Mouse (Mus musculus) stomach, embryonic 15.5 days (tissue): ENCODE results near the gene Tcaf1. TPM values are rescaled to one million over a fixed set of nuclear protein-coding genes. Genes with fewer than 3 reads are reported as not detected.

Source experiments
- ATAC-seq: fragments of 200-750 bp; cut with Nextera tagmentation; 2 replicates; pipeline ENCODE4 v1.8.0; 2017; ENCODE audit warnings: low read depth, moderate number of reproducible peaks, moderate TSS enrichment; ENCODE audit not compliant: insufficient read depth, low FRiP score
- H3K27ac ChIP-seq: fragments of 300-500 bp; sonication (generic); 2 replicates; pipeline ENCODE4 v1.5.1; 2015; ENCODE audit warnings: mild to moderate bottlenecking, inconsistent platforms
- H3K27me3 ChIP-seq: fragments of 300-500 bp; sonication (generic); replicated peaks from 2 replicates; pipeline ENCODE4 v1.6.1; 2015; ENCODE audit warnings: inconsistent platforms
- H3K36me3 ChIP-seq: fragments of 300-500 bp; sonication (generic); 2 replicates; pipeline ENCODE4 v1.6.1; 2015; ENCODE audit warnings: inconsistent platforms
- H3K4me1 ChIP-seq: fragments of 300-500 bp; sonication (generic); 2 replicates; pipeline ENCODE4 v1.6.1; 2015; ENCODE audit warnings: inconsistent platforms
- H3K4me2 ChIP-seq: fragments of 300-500 bp; sonication (generic); 2 replicates; pipeline ENCODE4 v1.6.1; 2015; ENCODE audit warnings: mild to moderate bottlenecking, inconsistent platforms
- H3K4me3 ChIP-seq: fragments of 300-500 bp; sonication (generic); replicated peaks from 2 replicates; pipeline ENCODE4 v1.5.1; 2015; ENCODE audit warnings: inconsistent platforms
- H3K9ac ChIP-seq: fragments of 300-500 bp; sonication (generic); 2 replicates; pipeline ENCODE4 v1.6.1; 2015; ENCODE audit warnings: inconsistent platforms
- H3K9me3 ChIP-seq: fragments of 300-500 bp; sonication (generic); 2 replicates; pipeline ENCODE4 v1.6.1; 2016; ENCODE audit warnings: inconsistent platforms
- WGBS: fragments of 180-500 bp; shearing (Covaris S2); methylation state at CpG from one replicate; pipeline ENCODE4 v1.1.7; 2015; 5-methylcytosine and 5-hydroxymethylcytosine counted together
- polyA plus RNA-seq: library from polyadenylated mRNA; unstranded; fragments of >200 nt; fragmentation: Nextera tagmentation; extraction: Ambion mirVana; gene quantifications from 2 replicates; pipeline ENCODE4 v1.2.1, GENCODE M21; 2015

Gene Tcaf1
- polyA plus RNA-seq, 1 experiment from 2014 or later = 68.9 TPM

- Histone ChIP-seq H3K4me1 (no peaks in the 10 kb centered on the region), H3K4me2 (no peak overlapping the region), H3K4me3 (no peak overlapping the region), H3K27me3 (no peaks in the 10 kb centered on the region), H3K27ac (no peak overlapping the region), H3K9me3 (no peaks in the 10 kb centered on the region), H3K36me3 (peaks cover 34% of the 10 kb centered on the region), H3K9ac (no peak overlapping the region)
- ATAC-seq = no peak
- 92% methylated on average over 3 of the region's 3 CpGs for WGBS
Measured at GRCm38 (mm10) chr6:42676011-42676410, 33.9 kb downstream of the Tcaf1 start.

DNA sequence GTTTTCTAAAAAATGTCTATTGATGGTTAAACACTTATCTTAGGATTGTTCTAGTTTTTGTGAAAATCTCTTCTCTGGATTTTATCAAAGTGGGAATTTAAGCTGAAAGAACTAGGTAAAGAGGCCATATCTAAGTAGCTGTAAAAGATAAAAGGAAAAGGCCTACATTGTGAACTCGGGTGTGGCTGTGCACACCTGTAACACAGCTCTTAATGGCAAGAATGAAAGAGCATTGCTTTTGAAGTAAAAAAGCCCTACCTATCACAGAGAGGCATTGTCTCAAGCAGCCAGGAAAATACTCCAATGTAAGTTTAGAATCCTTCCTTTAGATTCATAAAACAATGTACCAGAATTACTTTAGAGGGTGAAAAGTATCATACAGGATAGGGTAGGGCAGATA, 38.1 kb downstream of the Tcaf1 start:
- no peaks in the 10 kb centered on the region for H3K9me3 ChIP-seq
- no peaks in the 10 kb centered on the region for H3K4me1 ChIP-seq
- no peak; the same call in 1 of the 2 replicates for ATAC-seq
- 68% methylated on average over 1 of the region's 1 CpGs for WGBS
- H3K36me3 ChIP-seq = peaks cover 38% of the 10 kb centered on the region
- no peak overlapping the region for H3K27ac ChIP-seq
- H3K27me3 ChIP-seq = no peaks in the 10 kb centered on the region
- H3K9ac ChIP-seq = no peak overlapping the region
- no peak overlapping the region for H3K4me2 ChIP-seq
- no peak overlapping the region for H3K4me3 ChIP-seq

GRCm38 (mm10) chr6:42667722-42668121, 42.2 kb downstream of the Tcaf1 start:
- ATAC-seq = no peak
- H3K4me2 ChIP-seq = no peak overlapping the region
- H3K4me3 ChIP-seq = no peak overlapping the region
- H3K9ac ChIP-seq = no peak overlapping the region
- 82% methylated on average over 2 of the region's 2 CpGs for WGBS
- no peaks in the 10 kb centered on the region for H3K9me3 ChIP-seq
- H3K4me1 ChIP-seq = no peaks in the 10 kb centered on the region
- H3K27me3 ChIP-seq = no peaks in the 10 kb centered on the region
- H3K27ac ChIP-seq = no peak overlapping the region
- peaks cover 10% of the 10 kb centered on the region; the same call in 1 of the 2 replicates for H3K36me3 ChIP-seq

DNA sequence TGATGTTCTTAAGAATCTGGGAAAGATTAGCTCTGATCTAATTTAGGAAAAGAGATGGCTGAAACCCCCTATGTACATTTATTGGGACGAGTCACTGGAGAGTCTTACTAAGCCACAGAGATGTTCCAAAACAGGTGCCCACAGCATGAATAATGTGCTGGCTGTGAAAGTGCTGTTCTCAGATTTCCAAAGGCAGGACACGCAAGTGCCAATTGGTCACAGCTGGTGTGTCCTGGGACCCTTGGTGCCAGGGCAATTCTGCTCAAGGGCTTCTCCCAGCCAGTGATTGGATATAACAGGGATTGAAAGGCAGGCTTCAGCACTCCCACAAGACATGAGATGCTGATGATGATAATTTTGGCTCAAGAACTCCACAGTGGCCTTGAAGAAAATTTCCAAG, 48.1 kb downstream of the Tcaf1 start:
- H3K9me3 ChIP-seq = no peaks in the 10 kb centered on the region
- H3K27ac ChIP-seq = no peak overlapping the region
- H3K4me3 ChIP-seq = no peak overlapping the region
- 68% methylated on average over 2 of the region's 2 CpGs for WGBS
- ATAC-seq = no peak
- no peaks in the 10 kb centered on the region for H3K27me3 ChIP-seq
- no peak overlapping the region for H3K9ac ChIP-seq
- H3K4me1 ChIP-seq = no peaks in the 10 kb centered on the region
- no peak overlapping the region for H3K4me2 ChIP-seq
- H3K36me3 ChIP-seq = no peaks in the 10 kb centered on the region

DNA sequence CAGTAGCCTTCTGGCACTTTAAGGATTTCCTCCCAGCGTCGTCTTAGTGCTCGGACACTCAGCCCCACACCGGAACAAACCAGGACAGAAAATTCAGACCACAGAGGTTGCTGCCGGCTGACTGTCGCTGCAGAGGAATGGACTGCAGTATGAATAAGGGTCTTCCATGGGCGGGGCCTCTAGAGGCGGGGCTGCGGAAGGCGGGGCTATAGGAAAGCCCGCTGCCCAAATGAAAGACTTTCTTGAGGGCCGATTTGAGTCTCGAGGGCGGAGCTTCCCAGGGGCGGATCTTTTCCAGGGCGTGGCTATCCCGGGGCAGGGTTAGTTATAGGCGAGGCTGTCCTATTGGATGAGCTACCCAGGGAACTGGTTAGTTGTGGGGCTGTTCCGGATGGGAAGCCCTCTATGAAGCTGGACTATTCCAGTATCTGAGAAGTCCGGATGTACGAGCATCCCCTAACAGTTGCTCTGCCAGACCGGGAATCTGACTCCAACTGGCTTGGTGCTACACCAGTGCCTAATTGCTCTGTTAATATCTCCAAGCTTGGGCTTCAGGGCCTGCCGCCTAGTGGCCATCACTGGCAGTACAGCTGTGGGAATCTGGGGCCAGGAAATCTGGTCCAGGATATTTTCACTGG, 64.9 kb downstream of the Tcaf1 start, which contains the start of gene Tcaf2:
Gene Tcaf2, minus strand, starts transcription at position 343 of the 638 bp plus-strand sequence.
- peak within 1 kb of the TSS; percentile 66 for H3K4me2 ChIP-seq
- H3K4me1 ChIP-seq = no peaks in the 10 kb centered on the region
- H3K27me3 ChIP-seq = no peaks in the 10 kb centered on the region
- WGBS = under 1% methylated on average over 23 of the region's 23 CpGs
- peak within 1 kb of the TSS; percentile 40; the same call in 1 of the 2 replicates for H3K27ac ChIP-seq
- ATAC-seq = peak; percentile 97
- H3K36me3 ChIP-seq = no peaks in the 10 kb centered on the region
- peak within 1 kb of the TSS; percentile 50 for H3K4me3 ChIP-seq
- no peak within 1 kb of the TSS for H3K9ac ChIP-seq
- no peaks in the 10 kb centered on the region for H3K9me3 ChIP-seq

DNA sequence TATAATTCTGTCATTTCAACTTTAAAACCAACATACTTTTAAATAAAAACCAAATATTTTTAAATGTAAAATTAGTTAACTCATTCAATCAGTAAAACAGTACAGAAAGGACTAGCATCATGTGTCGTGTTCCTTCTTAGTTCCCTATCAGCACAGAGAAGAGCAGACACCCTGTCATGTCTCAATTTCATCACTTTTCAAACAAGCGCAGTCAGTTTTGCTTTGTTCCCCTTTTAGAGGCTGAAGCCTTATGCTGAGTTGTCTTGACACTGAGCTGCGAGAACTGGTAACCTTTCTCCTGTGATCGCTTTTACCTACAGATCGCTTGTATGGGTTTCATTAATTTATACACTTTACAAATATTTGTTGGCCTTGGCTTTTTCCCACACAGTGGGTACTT, 75.5 kb downstream of the Tcaf1 start:
- no peak overlapping the region for H3K4me2 ChIP-seq
- no peaks in the 10 kb centered on the region for H3K4me1 ChIP-seq
- no peak for ATAC-seq
- H3K9me3 ChIP-seq = no peaks in the 10 kb centered on the region
- no peak overlapping the region for H3K9ac ChIP-seq
- no peaks in the 10 kb centered on the region for H3K27me3 ChIP-seq
- no peaks in the 10 kb centered on the region for H3K36me3 ChIP-seq
- no peak overlapping the region for H3K4me3 ChIP-seq
- 79% methylated on average over 5 of the region's 5 CpGs for WGBS
- H3K27ac ChIP-seq = no peak overlapping the region

DNA sequence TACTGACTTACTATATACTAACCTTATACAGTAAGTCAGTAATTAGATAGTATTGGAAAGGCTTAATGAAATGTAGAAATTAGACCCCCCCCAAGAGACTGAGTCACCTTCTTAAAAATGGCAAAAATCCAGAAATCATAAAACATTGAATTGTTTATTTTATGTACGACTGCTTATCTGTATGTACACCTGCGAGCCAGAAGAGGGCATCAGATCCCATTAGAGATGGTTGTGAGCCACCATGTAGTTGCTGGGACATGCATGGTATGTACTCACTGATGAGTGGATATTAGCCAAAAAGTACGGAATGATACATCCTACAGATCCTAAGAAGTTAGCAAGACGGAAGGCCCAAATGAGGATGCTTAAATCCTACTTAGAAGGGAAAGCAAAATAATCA, 78.5 kb downstream of the Tcaf1 start:
- H3K9me3 ChIP-seq = no peaks in the 10 kb centered on the region
- H3K9ac ChIP-seq = no peak overlapping the region
- no peaks in the 10 kb centered on the region for H3K4me1 ChIP-seq
- H3K4me3 ChIP-seq = no peak overlapping the region
- no peaks in the 10 kb centered on the region for H3K36me3 ChIP-seq
- 60% methylated on average over 4 of the region's 4 CpGs for WGBS
- no peaks in the 10 kb centered on the region for H3K27me3 ChIP-seq
- no peak overlapping the region for H3K27ac ChIP-seq
- ATAC-seq = no peak
- H3K4me2 ChIP-seq = no peak overlapping the region

Other genes starting within 250 kb of the Tcaf1 start
- gene Olfr458, start 244.9 kb downstream of the Tcaf1 start, polyA plus RNA-seq = not detected in 2 replicates
- not detected in 2 replicates for gene Olfr457, start 233.8 kb downstream of the Tcaf1 start, polyA plus RNA-seq
- not detected in 2 replicates for gene Olfr456, start 222.9 kb downstream of the Tcaf1 start, polyA plus RNA-seq
- gene Olfr455, start 162.5 kb downstream of the Tcaf1 start, polyA plus RNA-seq = 0.09 TPM in 1 of 2 replicates, not detected in the other
- gene Tcaf3, start 112.4 kb downstream of the Tcaf1 start, polyA plus RNA-seq = not detected in 2 replicates
- gene Tcaf2, start 64.8 kb downstream of the Tcaf1 start, polyA plus RNA-seq = 9.5 and 11.9 TPM in 2 replicates
- gene Olfr453, start 29.3 kb upstream of the Tcaf1 start, polyA plus RNA-seq = not detected in 2 replicates
- not detected in 2 replicates for gene Olfr38, start 46.3 kb upstream of the Tcaf1 start, polyA plus RNA-seq
- gene Olfr452, start 75.0 kb upstream of the Tcaf1 start, polyA plus RNA-seq = not detected in 2 replicates
- gene Olfr450, start 101.9 kb upstream of the Tcaf1 start, polyA plus RNA-seq = not detected in 2 replicates
- gene Olfr449, start 124.3 kb upstream of the Tcaf1 start, polyA plus RNA-seq = not detected in 2 replicates
- not detected in 2 replicates for gene Olfr448, start 180.4 kb upstream of the Tcaf1 start, polyA plus RNA-seq
- gene Olfr447, start 198.8 kb upstream of the Tcaf1 start, polyA plus RNA-seq = not detected in 2 replicates
- gene Olfr446, start 211.3 kb upstream of the Tcaf1 start, polyA plus RNA-seq = not detected in 2 replicates
- not detected in 2 replicates for gene Olfr444, start 239.0 kb upstream of the Tcaf1 start, polyA plus RNA-seq